Mouse (Mus musculus): Measurements from ENCODE around the gene Tnfrsf25.

The Tnfrsf25 gene

GRCm38 (mm10) chr4:152169103-152169502 lies 53.4 kb downstream of the Tnfrsf25 start:
- intact Hi-C loops (cut with DNase I): no loop called here

Measured in adrenal gland (tissue).